Mouse (Mus musculus) ZHBTc4 (cell line): ENCODE results near the gene Smim10l2a.

Source experiments
- DNase-seq: peaks from one replicate; pipeline ENCODE4 v3.0.0-alpha.2; 2011; ENCODE audit warnings: low read depth, low spot score

Gene Smim10l2a

DNA sequence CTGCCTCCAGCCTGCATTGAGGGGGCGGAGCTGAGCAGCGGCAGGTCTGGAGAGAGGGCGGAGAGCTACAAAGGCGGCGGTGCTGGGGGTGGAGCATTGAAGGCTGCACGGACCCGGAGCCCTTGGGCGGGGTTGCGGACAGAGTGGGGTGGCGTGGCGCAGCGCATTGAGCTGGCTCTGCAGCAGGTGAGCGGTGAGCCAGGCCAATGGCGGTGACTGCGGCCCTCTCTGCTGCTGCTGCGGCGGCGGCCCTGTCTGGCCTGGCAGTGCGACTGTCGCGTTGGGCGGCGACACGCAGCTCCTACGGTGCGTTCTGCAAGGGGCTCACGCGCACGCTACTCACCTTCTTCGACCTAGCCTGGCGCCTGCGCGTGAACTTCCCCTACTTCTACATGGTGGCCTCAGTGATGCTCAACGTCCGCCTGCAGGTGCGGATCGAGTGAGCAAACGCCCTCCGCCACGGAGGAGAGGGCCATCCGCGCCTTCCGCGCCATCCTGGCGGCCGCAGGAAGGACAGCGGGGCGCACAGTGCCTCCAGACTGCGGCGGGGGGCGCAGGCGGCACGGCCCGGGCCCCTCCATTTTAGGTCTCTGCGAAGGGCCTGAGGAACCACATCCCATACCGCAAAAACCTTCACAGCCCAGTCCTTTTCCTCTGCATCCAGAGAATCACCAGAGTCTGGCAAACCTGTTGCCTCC lies at the start of gene Smim10l2a:
TSS of gene Smim10l2a (plus strand) at position 156 of the 698 bp plus-strand sequence.
- peak; percentile 86 for DNase-seq

GRCm38 (mm10) chrX:56332046-56332445 lies 42.3 kb upstream of the Smim10l2a start:
- no peak for DNase-seq

DNA sequence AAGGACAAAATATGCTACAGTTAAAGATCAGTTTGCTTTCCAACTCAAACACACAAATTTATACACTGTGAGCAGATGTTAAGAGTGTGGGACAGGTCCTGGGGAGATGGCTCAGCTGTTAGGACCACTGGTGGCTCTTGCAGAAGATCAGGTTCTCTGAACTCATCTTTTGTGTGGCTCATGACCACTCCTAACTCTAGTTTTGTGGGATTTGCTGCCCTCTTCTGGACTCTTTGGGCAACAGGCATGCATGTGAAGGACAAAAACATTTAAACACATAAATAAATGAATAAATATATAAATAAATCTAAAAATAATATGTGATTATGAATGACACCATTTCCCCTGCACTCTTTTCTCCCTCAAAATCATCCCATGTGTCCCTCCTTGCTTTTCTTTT lies 34.1 kb upstream of the Smim10l2a start:
- DNase-seq = peak; percentile 48

GRCm38 (mm10) chrX:56342921-56343320 lies 31.5 kb upstream of the Smim10l2a start:
- DNase-seq = peak; percentile 64

- peak; percentile 86 for DNase-seq
These were observed 28.0 kb upstream of the Smim10l2a start, which contains the start of gene Zfp449 for GRCm38 (mm10) chrX:56346176-56346931. Gene Zfp449 (plus strand): TSS chrX:56346400.

DNA sequence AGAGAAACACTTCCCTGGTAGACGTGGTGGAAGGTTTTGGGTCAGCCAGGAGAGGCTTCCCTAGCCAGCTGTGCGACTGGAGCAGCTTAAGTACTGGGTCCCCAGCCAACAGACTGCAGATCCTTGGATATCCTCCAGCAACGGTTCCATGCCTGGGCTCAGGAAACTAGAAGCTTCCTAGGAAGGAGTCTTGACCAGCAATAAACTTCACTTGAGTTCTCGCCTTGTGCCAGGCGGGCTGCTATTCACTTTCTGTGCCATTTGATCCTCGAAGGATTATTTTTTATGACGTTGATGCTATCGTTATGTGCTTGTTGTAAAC lies 27.5 kb upstream of the Smim10l2a start:
- peak; percentile 12 for DNase-seq

- no peak for DNase-seq
These were observed 6.5 kb downstream of the Smim10l2a start for GRCm38 (mm10) chrX:56380852-56381251.

GRCm38 (mm10) chrX:56384142-56384541 lies 9.8 kb downstream of the Smim10l2a start:
- no peak for DNase-seq

- no peak for DNase-seq
These were observed 30.3 kb downstream of the Smim10l2a start for GRCm38 (mm10) chrX:56404646-56405045.

- no peak for DNase-seq
These were observed 31.1 kb downstream of the Smim10l2a start for GRCm38 (mm10) chrX:56405482-56405881.

GRCm38 (mm10) chrX:56406128-56406527 lies 31.7 kb downstream of the Smim10l2a start:
- DNase-seq = no peak

DNA sequence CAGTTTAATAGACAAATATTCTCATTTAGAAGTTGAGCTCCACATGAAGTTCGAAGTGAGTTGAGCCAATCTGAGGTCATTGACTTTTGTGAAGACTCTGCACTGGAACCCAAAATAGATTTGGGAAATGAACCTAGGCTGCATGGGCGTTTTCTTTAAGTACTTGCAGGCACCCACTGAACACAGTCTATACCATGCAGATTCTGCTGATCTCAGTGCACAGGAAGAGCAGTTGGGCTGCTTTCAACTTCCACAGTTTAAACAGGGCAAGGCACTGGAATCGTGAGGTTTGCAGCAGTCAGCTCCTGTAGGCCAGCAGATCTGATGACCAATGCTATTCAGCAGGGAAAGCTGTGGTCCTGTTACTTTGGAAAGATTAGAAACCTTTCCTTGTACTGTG lies 41.9 kb downstream of the Smim10l2a start:
- DNase-seq = no peak

DNA sequence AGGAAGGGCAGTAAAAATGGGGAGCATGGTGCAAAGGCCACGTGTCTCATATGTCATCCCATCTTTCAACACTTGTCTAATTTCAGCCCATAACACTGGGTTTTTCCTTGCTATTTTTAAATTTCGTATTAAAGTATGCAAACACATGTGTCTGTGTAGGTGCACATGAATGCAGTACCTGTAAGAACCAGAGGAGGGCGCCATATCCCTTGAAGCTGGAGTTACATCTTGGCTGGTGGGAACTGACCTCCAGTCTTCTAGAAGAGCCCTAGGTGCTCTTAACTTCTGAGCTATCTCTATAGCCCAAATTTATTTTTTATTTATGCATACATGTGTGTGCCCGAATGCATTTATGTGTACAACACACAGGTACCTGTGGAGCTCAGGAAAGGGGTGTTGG lies 43.2 kb downstream of the Smim10l2a start:
- DNase-seq = peak; percentile 40
